Mouse (Mus musculus) neural tube, embryonic 15.5 days (tissue): ENCODE data around the gene Bpgm. TPM values are rescaled to one million over a fixed set of nuclear protein-coding genes. Genes with fewer than 3 reads are reported as not detected.

Experiments used
- ATAC-seq: fragments of 200-750 bp; cut with Nextera tagmentation; 2 replicates; pipeline ENCODE4 v1.8.0; 2017; ENCODE audit warnings: mild to moderate bottlenecking, moderate TSS enrichment, moderate library complexity; ENCODE audit not compliant: low FRiP score
- H3K27ac ChIP-seq: fragments of 300-500 bp; sonication (generic); replicated peaks from 2 replicates; pipeline ENCODE4 v1.5.1; 2015; ENCODE audit warnings: mild to moderate bottlenecking, inconsistent platforms
- H3K27me3 ChIP-seq: fragments of 300-500 bp; sonication (generic); replicated peaks from 2 replicates; pipeline ENCODE4 v1.6.1; 2015; ENCODE audit warnings: inconsistent platforms
- H3K36me3 ChIP-seq: fragments of 300-500 bp; sonication (generic); 2 replicates; pipeline ENCODE4 v1.6.1; 2015; ENCODE audit warnings: inconsistent platforms
- H3K4me1 ChIP-seq: fragments of 300-500 bp; sonication (generic); 2 replicates; pipeline ENCODE4 v1.6.1; 2015; ENCODE audit warnings: inconsistent platforms
- H3K4me2 ChIP-seq: fragments of 300-500 bp; sonication (generic); 2 replicates; pipeline ENCODE4 v1.6.1; 2015; ENCODE audit warnings: inconsistent platforms, mild to moderate bottlenecking, moderate library complexity
- H3K4me3 ChIP-seq: fragments of 300-500 bp; sonication (generic); replicated peaks from 2 replicates; pipeline ENCODE4 v1.5.1; 2015; ENCODE audit warnings: mild to moderate bottlenecking, inconsistent platforms
- H3K9ac ChIP-seq: fragments of 300-500 bp; sonication (generic); replicated peaks from 2 replicates; pipeline ENCODE4 v1.6.1; 2015; ENCODE audit warnings: mild to moderate bottlenecking, inconsistent platforms
- H3K9me3 ChIP-seq: fragments of 300-500 bp; sonication (generic); replicated peaks from 2 replicates; pipeline ENCODE4 v1.6.1; 2016; ENCODE audit warnings: inconsistent platforms
- WGBS: fragments of 180-500 bp; shearing (Covaris S2); methylation state at CpG from one replicate; pipeline ENCODE4 v1.1.7; 2015; ENCODE audit warnings: mixed read lengths; 5-methylcytosine and 5-hydroxymethylcytosine counted together
- polyA plus RNA-seq: library from polyadenylated mRNA; unstranded; fragments of >200 nt; fragmentation: Nextera tagmentation; extraction: Ambion mirVana; gene quantifications from 2 replicates; pipeline ENCODE4 v1.2.1, GENCODE M21; 2015

Bpgm gene
- polyA plus RNA-seq = 70.5 and 82.6 TPM in 2 replicates

DNA sequence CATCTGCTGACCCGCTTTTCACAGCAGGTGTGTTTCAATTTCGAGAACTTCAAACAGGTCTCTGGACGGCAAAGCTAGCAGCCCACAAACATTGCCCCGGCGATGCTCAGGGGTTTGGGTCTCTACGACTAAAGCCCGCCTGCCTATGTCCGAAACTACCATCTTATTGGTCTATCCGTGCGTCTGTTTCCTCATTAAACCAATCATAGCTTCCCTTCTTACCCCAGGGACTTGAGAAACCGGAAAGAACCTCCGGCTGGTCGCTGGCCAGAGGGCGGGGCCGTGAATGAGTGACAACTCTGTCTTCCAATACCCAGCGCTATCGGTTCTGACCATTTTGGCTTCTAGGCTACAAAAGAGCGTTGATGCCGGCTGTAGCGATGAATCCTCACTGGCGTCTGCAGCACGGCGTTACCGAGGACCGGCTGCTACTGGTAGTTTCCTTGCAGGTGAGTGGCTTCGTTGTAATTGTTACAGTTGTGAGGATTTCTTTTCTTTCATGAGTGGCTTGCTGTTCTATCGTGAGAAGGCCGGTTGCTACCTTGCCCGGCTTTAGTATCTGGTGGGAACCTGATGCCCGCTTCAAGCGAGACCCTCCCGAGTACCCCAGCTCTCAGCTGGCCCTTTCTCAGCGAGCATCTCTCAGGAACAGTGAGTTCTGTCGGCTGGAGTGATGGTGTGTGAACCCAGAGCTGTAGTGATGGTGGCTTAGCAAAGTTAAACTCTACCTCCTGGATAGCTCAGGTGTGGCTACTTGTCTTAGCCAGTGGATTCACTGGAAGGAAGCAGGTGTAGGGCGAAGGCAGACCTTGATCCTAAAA lies at the start of gene Bpgm:
Gene Bpgm, plus strand, starts transcription at position 234 of the 821 bp plus-strand sequence.
- H3K9me3 ChIP-seq = no peaks in the 10 kb centered on the region
- H3K27ac ChIP-seq = peak within 1 kb of the TSS; percentile 89
- peak within 1 kb of the TSS; percentile 70 for H3K4me2 ChIP-seq
- peaks cover 44% of the 10 kb centered on the region for H3K4me1 ChIP-seq
- no peaks in the 10 kb centered on the region for H3K36me3 ChIP-seq
- WGBS = 1% methylated on average over 35 of the region's 35 CpGs
- H3K27me3 ChIP-seq = no peaks in the 10 kb centered on the region
- peak within 1 kb of the TSS; percentile 68 for H3K9ac ChIP-seq
- peak; percentile 99 for ATAC-seq
- peak within 1 kb of the TSS; percentile 70 for H3K4me3 ChIP-seq

GRCm38 (mm10) chr6:34439006-34439405 lies 37.0 kb upstream of the Bpgm start:
- H3K4me2 ChIP-seq = no peak overlapping the region
- H3K27ac ChIP-seq = no peak overlapping the region
- H3K36me3 ChIP-seq = no peaks in the 10 kb centered on the region
- H3K9ac ChIP-seq = no peak overlapping the region
- H3K9me3 ChIP-seq = no peaks in the 10 kb centered on the region
- WGBS = 73% methylated on average over 2 of the region's 2 CpGs
- H3K4me3 ChIP-seq = no peak overlapping the region
- no peak for ATAC-seq
- H3K27me3 ChIP-seq = no peaks in the 10 kb centered on the region
- no peaks in the 10 kb centered on the region for H3K4me1 ChIP-seq

DNA sequence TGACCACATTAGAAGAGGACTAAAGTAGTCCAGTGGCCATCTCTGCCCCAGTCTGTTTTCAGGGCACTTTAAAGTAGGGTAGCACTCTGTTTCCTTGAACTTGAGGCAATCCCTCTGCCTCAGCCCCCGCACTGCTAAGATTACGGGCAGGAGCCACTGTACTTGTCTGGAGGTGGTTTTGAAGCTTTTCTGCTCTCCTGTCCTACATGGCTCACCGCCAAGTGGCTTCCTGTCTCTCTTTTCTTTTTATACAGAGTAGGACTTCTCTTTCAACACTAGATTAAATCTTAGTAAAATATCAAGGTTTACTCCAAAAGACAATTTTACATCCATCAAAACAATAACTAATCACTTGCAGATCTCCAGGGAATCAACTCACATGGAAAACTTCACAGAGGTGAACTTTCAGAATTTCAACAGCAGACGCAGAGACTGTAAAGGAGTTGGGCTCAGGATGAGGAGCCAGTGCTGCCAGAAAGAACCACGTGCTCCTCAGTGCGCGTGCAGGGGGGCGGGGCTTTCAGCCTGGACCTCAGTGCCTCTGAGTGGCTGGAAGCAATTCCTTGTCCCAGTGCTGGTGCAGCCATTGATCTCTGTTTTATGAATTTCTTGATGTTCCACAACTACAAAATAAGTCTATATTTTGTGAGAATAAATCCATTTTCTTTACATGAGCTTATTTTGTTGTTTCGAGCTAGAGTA lies 34.3 kb upstream of the Bpgm start:
- Histone ChIP-seq H3K36me3 (no peaks in the 10 kb centered on the region), H3K27ac (no peak overlapping the region), H3K27me3 (no peaks in the 10 kb centered on the region), H3K4me3 (no peak overlapping the region), H3K4me1 (no peaks in the 10 kb centered on the region), H3K9ac (no peak overlapping the region), H3K9me3 (no peaks in the 10 kb centered on the region), H3K4me2 (no peak overlapping the region)
- 70% methylated on average over 9 of the region's 9 CpGs for WGBS
- ATAC-seq = no peak

GRCm38 (mm10) chr6:34443791-34444190 lies 32.2 kb upstream of the Bpgm start:
- Histone ChIP-seq H3K27me3 (no peaks in the 10 kb centered on the region), H3K4me2 (no peak overlapping the region), H3K4me1 (no peaks in the 10 kb centered on the region), H3K9ac (no peak overlapping the region), H3K9me3 (no peaks in the 10 kb centered on the region), H3K36me3 (no peaks in the 10 kb centered on the region), H3K4me3 (no peak overlapping the region), H3K27ac (no peak overlapping the region)
- ATAC-seq = no peak
- 84% methylated on average over 2 of the region's 2 CpGs for WGBS

DNA sequence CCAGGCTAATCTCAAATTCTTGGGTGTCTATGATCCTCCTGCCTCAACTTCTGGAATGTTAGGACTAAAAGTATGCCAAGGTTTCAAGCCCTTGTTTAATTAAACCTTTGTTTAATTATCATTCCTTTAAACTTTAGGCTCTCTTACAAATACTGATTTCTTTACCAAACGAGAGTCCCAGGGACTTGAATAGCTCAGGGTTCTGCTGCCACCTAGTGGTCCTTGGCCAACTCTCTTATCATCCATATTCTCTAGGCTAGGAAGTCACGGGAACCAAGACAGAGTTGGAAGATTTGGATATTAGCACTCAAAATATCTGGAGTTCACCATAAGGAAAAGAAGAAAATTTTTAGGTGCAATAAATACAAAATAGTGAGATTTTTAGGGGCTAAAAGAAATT lies 28.0 kb upstream of the Bpgm start:
- H3K27me3 ChIP-seq = no peaks in the 10 kb centered on the region
- no peak for ATAC-seq
- H3K4me1 ChIP-seq = no peaks in the 10 kb centered on the region
- 8% methylated on average over 2 of the region's 2 CpGs for WGBS
- no peaks in the 10 kb centered on the region for H3K36me3 ChIP-seq
- H3K9me3 ChIP-seq = no peaks in the 10 kb centered on the region
- no peak overlapping the region for H3K27ac ChIP-seq
- no peak overlapping the region for H3K4me3 ChIP-seq
- H3K4me2 ChIP-seq = no peak overlapping the region
- H3K9ac ChIP-seq = no peak overlapping the region

- Histone ChIP-seq H3K4me1 (no peaks in the 10 kb centered on the region), H3K9me3 (no peaks in the 10 kb centered on the region), H3K9ac (no peak overlapping the region), H3K4me2 (no peak overlapping the region), H3K36me3 (no peaks in the 10 kb centered on the region), H3K27me3 (no peaks in the 10 kb centered on the region), H3K4me3 (no peak overlapping the region), H3K27ac (no peak overlapping the region)
- WGBS = 81% methylated on average over 1 of the region's 1 CpGs
- ATAC-seq = no peak
Observed at GRCm38 (mm10) chr6:34448696-34449095, 27.3 kb upstream of the Bpgm start.

- no peak for ATAC-seq
- 75% methylated on average over 7 of the region's 7 CpGs for WGBS
Observed at GRCm38 (mm10) chr6:34452963-34453770, 22.8 kb upstream of the Bpgm start.

DNA sequence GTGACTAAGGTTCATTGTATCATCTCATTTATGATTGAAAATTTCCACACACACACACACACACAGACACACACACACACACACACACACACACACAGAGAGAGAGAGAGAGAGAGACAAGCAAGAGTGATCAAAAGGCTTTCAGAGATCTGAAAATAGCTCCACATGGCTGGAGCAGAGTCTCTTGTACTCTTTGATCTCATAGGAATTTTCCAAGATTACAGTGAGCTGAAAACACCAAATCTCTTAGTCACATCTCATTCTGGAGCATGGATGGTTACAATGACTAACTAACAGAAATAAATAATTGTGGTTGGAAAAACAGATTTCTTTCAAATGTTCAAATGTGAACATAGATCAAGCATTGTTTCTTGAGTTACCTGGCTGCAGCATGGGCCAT lies 16.6 kb upstream of the Bpgm start:
- no peak overlapping the region for H3K4me3 ChIP-seq
- no peaks in the 10 kb centered on the region for H3K9me3 ChIP-seq
- no peak overlapping the region for H3K27ac ChIP-seq
- H3K4me1 ChIP-seq = no peaks in the 10 kb centered on the region
- H3K36me3 ChIP-seq = no peaks in the 10 kb centered on the region
- no peak overlapping the region for H3K4me2 ChIP-seq
- no peak overlapping the region for H3K9ac ChIP-seq
- ATAC-seq = no peak
- no peaks in the 10 kb centered on the region for H3K27me3 ChIP-seq

More at GRCm38 (mm10) chr6:34452963-34453770, 22.8 kb upstream of the Bpgm start:
- Histone ChIP-seq H3K4me1 (no peaks in the 10 kb centered on the region), H3K36me3 (no peaks in the 10 kb centered on the region), H3K4me2 (no peak overlapping the region), H3K27me3 (no peaks in the 10 kb centered on the region), H3K27ac (no peak overlapping the region), H3K4me3 (no peak overlapping the region), H3K9ac (no peak overlapping the region), H3K9me3 (no peaks in the 10 kb centered on the region)

- Histone ChIP-seq H3K27me3 (no peaks in the 10 kb centered on the region), H3K4me2 (no peak overlapping the region), H3K4me3 (no peak overlapping the region), H3K27ac (no peak overlapping the region), H3K9ac (no peak overlapping the region), H3K9me3 (no peaks in the 10 kb centered on the region), H3K4me1 (no peaks in the 10 kb centered on the region), H3K36me3 (no peaks in the 10 kb centered on the region)
- ATAC-seq = no peak
- 68% methylated on average over 4 of the region's 4 CpGs for WGBS
Observed at GRCm38 (mm10) chr6:34460651-34461050, 15.4 kb upstream of the Bpgm start.

DNA sequence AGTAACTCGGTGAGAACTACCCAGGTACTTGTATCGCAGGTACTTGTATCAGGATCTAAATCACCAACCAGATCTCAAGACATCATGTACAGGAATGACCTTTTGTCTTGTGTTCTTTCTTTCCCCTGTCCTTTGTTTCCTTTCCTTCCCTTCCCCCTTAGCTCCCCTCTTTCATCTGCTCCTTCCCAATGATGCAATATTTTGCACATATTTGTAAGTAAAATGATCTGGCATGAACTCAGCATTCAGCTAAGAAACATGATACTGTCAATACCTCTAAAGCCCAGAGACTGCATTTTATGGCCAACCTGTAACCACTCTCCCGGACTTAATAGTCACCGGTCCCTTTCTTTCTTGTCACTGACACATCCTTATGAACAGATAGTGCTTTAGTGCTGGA lies 12.4 kb upstream of the Bpgm start:
- H3K36me3 ChIP-seq = no peaks in the 10 kb centered on the region
- 92% methylated on average over 4 of the region's 4 CpGs for WGBS
- no peak overlapping the region for H3K9ac ChIP-seq
- no peaks in the 10 kb centered on the region for H3K4me1 ChIP-seq
- no peak for ATAC-seq
- H3K4me2 ChIP-seq = no peak overlapping the region
- H3K27ac ChIP-seq = no peak overlapping the region
- H3K9me3 ChIP-seq = no peaks in the 10 kb centered on the region
- H3K27me3 ChIP-seq = no peaks in the 10 kb centered on the region
- no peak overlapping the region for H3K4me3 ChIP-seq

GRCm38 (mm10) chr6:34471434-34472110 lies 4.4 kb upstream of the Bpgm start:
- Histone ChIP-seq H3K9me3 (no peaks in the 10 kb centered on the region), H3K4me2 (no peak overlapping the region), H3K9ac (no peak overlapping the region), H3K4me1 (peaks cover 6% of the 10 kb centered on the region), H3K4me3 (no peak overlapping the region), H3K27ac (no peak overlapping the region), H3K36me3 (no peaks in the 10 kb centered on the region), H3K27me3 (no peaks in the 10 kb centered on the region)
- no peak for ATAC-seq
- WGBS = 90% methylated on average over 12 of the region's 12 CpGs
